Mouse (Mus musculus): ENCODE measurements at regions not wholly inside any gene's neighbourhood (a gene's known extent, or its start where the extent isn't known, plus 50 kb on each side); places are given as distances from the start of the nearest gene placed in this dataset.

GRCm38 (mm10) chr10:56566836-56567442 is 189.8 kb downstream of the Gja1 start:
- ATAC-seq (replicated peaks; ENCODE audit: low FRiP score, poor library complexity, severe bottlenecking), result no peak

GRCm38 (mm10) chr10:56582065-56582464 is 204.9 kb downstream of the Gja1 start:
- ATAC-seq (replicated peaks; ENCODE audit: low FRiP score, poor library complexity, severe bottlenecking), result no peak

GRCm38 (mm10) chr10:56587205-56587604 is 210.1 kb downstream of the Gja1 start:
- ATAC-seq (replicated peaks; ENCODE audit: low FRiP score, poor library complexity, severe bottlenecking), result no peak

- ATAC-seq (replicated peaks; ENCODE audit: low FRiP score, poor library complexity, severe bottlenecking), result no peak
These were observed 220.3 kb downstream of the Gja1 start for GRCm38 (mm10) chr10:56597382-56597781.

GRCm38 (mm10) chr10:56598191-56598590 is 221.1 kb downstream of the Gja1 start:
- ATAC-seq (replicated peaks; ENCODE audit: low FRiP score, poor library complexity, severe bottlenecking), result no peak

- ATAC-seq (replicated peaks; ENCODE audit: low FRiP score, poor library complexity, severe bottlenecking), result no peak
These were observed 222.8 kb downstream of the Gja1 start for GRCm38 (mm10) chr10:56599923-56600322.

GRCm38 (mm10) chr10:56611564-56612288 is 234.6 kb downstream of the Gja1 start:
- ATAC-seq (replicated peaks; ENCODE audit: low FRiP score, poor library complexity, severe bottlenecking), result no peak

- no peak for ATAC-seq (replicated peaks; ENCODE audit: low FRiP score, poor library complexity, severe bottlenecking)
These were observed 265.5 kb downstream of the Gja1 start for GRCm38 (mm10) chr10:56642656-56643055.

GRCm38 (mm10) chr10:56643376-56644135 is 266.4 kb downstream of the Gja1 start:
- no peak for ATAC-seq (replicated peaks; ENCODE audit: low FRiP score, poor library complexity, severe bottlenecking)

GRCm38 (mm10) chr10:56660501-56660900 is 283.4 kb downstream of the Gja1 start:
- ATAC-seq (replicated peaks; ENCODE audit: low FRiP score, poor library complexity, severe bottlenecking), result no peak

- no peak for ATAC-seq (replicated peaks; ENCODE audit: low FRiP score, poor library complexity, severe bottlenecking)
These were observed 296.8 kb downstream of the Gja1 start for GRCm38 (mm10) chr10:56673919-56674318.

GRCm38 (mm10) chr10:56682901-56683300 is 305.8 kb downstream of the Gja1 start:
- ATAC-seq (replicated peaks; ENCODE audit: low FRiP score, poor library complexity, severe bottlenecking), result no peak

GRCm38 (mm10) chr10:56685655-56686250 is 308.6 kb downstream of the Gja1 start:
- ATAC-seq (replicated peaks; ENCODE audit: low FRiP score, poor library complexity, severe bottlenecking), result no peak

GRCm38 (mm10) chr10:56691467-56691866 is 314.3 kb downstream of the Gja1 start:
- ATAC-seq (replicated peaks; ENCODE audit: low FRiP score, poor library complexity, severe bottlenecking), result no peak

GRCm38 (mm10) chr10:56695100-56695499 is 318.0 kb downstream of the Gja1 start:
- ATAC-seq (replicated peaks; ENCODE audit: low FRiP score, poor library complexity, severe bottlenecking), result no peak

- ATAC-seq (replicated peaks; ENCODE audit: low FRiP score, poor library complexity, severe bottlenecking), result no peak
These were observed 323.0 kb downstream of the Gja1 start for GRCm38 (mm10) chr10:56700126-56700525.

- ATAC-seq (replicated peaks; ENCODE audit: low FRiP score, poor library complexity, severe bottlenecking), result no peak
These were observed 331.3 kb downstream of the Gja1 start for GRCm38 (mm10) chr10:56708411-56708810.

- ATAC-seq (replicated peaks; ENCODE audit: low FRiP score, poor library complexity, severe bottlenecking), result no peak
These were observed 331.8 kb downstream of the Gja1 start for GRCm38 (mm10) chr10:56708886-56709285.

- ATAC-seq (replicated peaks; ENCODE audit: low FRiP score, poor library complexity, severe bottlenecking), result no peak
These were observed 335.5 kb downstream of the Gja1 start for GRCm38 (mm10) chr10:56712611-56713105.

GRCm38 (mm10) chr10:56737073-56737472 is 359.9 kb downstream of the Gja1 start:
- no peak for ATAC-seq (replicated peaks; ENCODE audit: low FRiP score, poor library complexity, severe bottlenecking)
